Mouse (Mus musculus) midbrain, postnatal 0 days (tissue): ENCODE results near the gene Kansl3. TPM values are rescaled to one million over a fixed set of nuclear protein-coding genes. Genes with fewer than 3 reads are reported as not detected.

Source experiments
- ATAC-seq: fragments of 200-750 bp; cut with Nextera tagmentation; 2 replicates; pipeline ENCODE4 v1.8.0; 2017; ENCODE audit warnings: moderate number of reproducible peaks, mild to moderate bottlenecking, moderate TSS enrichment, moderate library complexity; ENCODE audit not compliant: low FRiP score
- DNase-seq: peaks from one replicate; pipeline ENCODE4 v3.0.0-alpha.2; 2015; ENCODE audit warnings: low spot score
- H3K27ac ChIP-seq: fragments of 300-500 bp; sonication (generic); 2 replicates; pipeline ENCODE4 v1.5.1; 2014; ENCODE audit warnings: low read depth, mild to moderate bottlenecking, low read length, mixed read lengths
- H3K27me3 ChIP-seq: fragments of 300-500 bp; sonication (generic); 2 replicates; pipeline ENCODE4 v1.6.1; 2014; ENCODE audit warnings: low read length, control low read depth, mixed read lengths; ENCODE audit not compliant: insufficient read depth
- H3K36me3 ChIP-seq: fragments of 300-500 bp; sonication (generic); 2 replicates; pipeline ENCODE4 v1.6.1; 2014; ENCODE audit warnings: low read length, control low read depth, mixed read lengths; ENCODE audit not compliant: insufficient read depth
- H3K4me1 ChIP-seq: fragments of 300-500 bp; sonication (generic); 2 replicates; pipeline ENCODE4 v1.6.1; 2014; ENCODE audit warnings: mild to moderate bottlenecking, control low read depth, antibody characterized with exemption, low read length, mixed read lengths; ENCODE audit not compliant: insufficient read depth
- H3K4me2 ChIP-seq: fragments of 300-500 bp; sonication (generic); 2 replicates; pipeline ENCODE4 v1.6.1; 2014; ENCODE audit warnings: low read depth, mild to moderate bottlenecking, low read length, mixed read lengths; ENCODE audit not compliant: poor library complexity, severe bottlenecking
- H3K4me3 ChIP-seq: fragments of 300-500 bp; sonication (generic); 2 replicates; pipeline ENCODE4 v1.5.1; 2014; ENCODE audit warnings: low read depth, mild to moderate bottlenecking, low read length, moderate library complexity
- H3K9ac ChIP-seq: fragments of 300-500 bp; sonication (generic); replicated peaks from 2 replicates; pipeline ENCODE4 v1.6.1; 2014; ENCODE audit warnings: mild to moderate bottlenecking, low read length, moderate library complexity, mixed read lengths; ENCODE audit not compliant: poor library complexity, severe bottlenecking
- H3K9me3 ChIP-seq: fragments of 300-500 bp; sonication (generic); 2 replicates; pipeline ENCODE4 v1.6.1; 2016; ENCODE audit warnings: low read length, control low read depth
- CTCF ChIP-seq: IDR thresholded peaks from 2 replicates; pipeline ENCODE4 v1.5.1; 2016; ENCODE audit warnings: antibody characterized with exemption, mild to moderate bottlenecking
- WGBS: fragments of 180-500 bp; shearing (Covaris S2); extraction: QIAGEN DNeasy Blood & Tissue Kit; methylation state at CpG from one replicate; pipeline ENCODE4 v1.1.7; 2014; 5-methylcytosine and 5-hydroxymethylcytosine counted together
- microRNA-seq: library from miRNA; unstranded; fragments of <30 nt; microRNA quantifications from one replicate; pipeline ENCODE4, GENCODE M21; 2016; ENCODE audit warnings: borderline number of aligned reads
- polyA plus RNA-seq: library from polyadenylated mRNA; unstranded; fragments of >200 nt; fragmentation: Nextera tagmentation; extraction: Ambion mirVana; gene quantifications from 2 replicates; pipeline ENCODE4 v1.2.1, GENCODE M21; 2015
- total RNA-seq: library from RNA; depleted of rRNA; stranded (reverse); fragments of >200 nt; gene quantifications from 2 replicates; pipeline ENCODE4 v1.2.3, GENCODE M21; 2014; rRNA removed

Gene Kansl3
- total and polyA plus RNA-seq, 2 experiments from 2014 or later = 35.6 to 67.5 TPM

- Histone ChIP-seq H3K27ac (no peak overlapping the region), H3K4me3 (no peak overlapping the region), H3K36me3 (no peaks in the 10 kb centered on the region), H3K9me3 (no peaks in the 10 kb centered on the region), H3K4me2 (no peak overlapping the region), H3K27me3 (no peaks in the 10 kb centered on the region), H3K9ac (no peak overlapping the region), H3K4me1 (no peaks in the 10 kb centered on the region)
- ATAC-seq (no peak), DNase-seq (no peak)
- TF ChIP-seq CTCF = no peak
- 88% methylated on average over 8 of the region's 8 CpGs for WGBS
These were observed 75.5 kb downstream of the Kansl3 start for GRCm38 (mm10) chr1:36293470-36293869.

Small RNA genes lying within 50 kb of the gene (microRNA-seq; reads per million reads assigned to microRNA genes)
- gene Mir6898 = not detected

Other genes starting within 250 kb of the Kansl3 start
- 48.3 and 50.6 TPM in 2 replicates for gene Uggt1, start 124.5 kb downstream of the Kansl3 start, total RNA-seq
- gene Uggt1, start 124.5 kb downstream of the Kansl3 start, polyA plus RNA-seq = 22.1 and 23.8 TPM in 2 replicates
- gene Neurl3, start 94.5 kb downstream of the Kansl3 start, total RNA-seq = 0.66 and 1.0 TPM in 2 replicates
- gene Neurl3, start 94.5 kb downstream of the Kansl3 start, polyA plus RNA-seq = 2.3 and 2.4 TPM in 2 replicates
- gene Arid5a, start 61.4 kb downstream of the Kansl3 start, total RNA-seq = 3.9 and 5.4 TPM in 2 replicates
- 3.1 and 3.4 TPM in 2 replicates for gene Arid5a, start 61.4 kb downstream of the Kansl3 start, polyA plus RNA-seq
- gene Fer1l5, start 3.1 kb upstream of the Kansl3 start, total RNA-seq = not detected in 2 replicates
- 1.0 and 1.3 TPM in 2 replicates for gene Fer1l5, start 3.1 kb upstream of the Kansl3 start, polyA plus RNA-seq
- 25.9 and 26.4 TPM in 2 replicates for gene Lman2l, start 76.1 kb upstream of the Kansl3 start, total RNA-seq
- 40.0 and 40.7 TPM in 2 replicates for gene Lman2l, start 76.1 kb upstream of the Kansl3 start, polyA plus RNA-seq
- gene Cnnm4, start 102.4 kb upstream of the Kansl3 start, total RNA-seq = 15.6 and 16.8 TPM in 2 replicates
- gene Cnnm4, start 102.4 kb upstream of the Kansl3 start, polyA plus RNA-seq = 10.6 and 11.0 TPM in 2 replicates
- gene Cnnm3, start 142.7 kb upstream of the Kansl3 start, total RNA-seq = 32.9 and 40.8 TPM in 2 replicates
- gene Cnnm3, start 142.7 kb upstream of the Kansl3 start, polyA plus RNA-seq = 4.3 and 5.2 TPM in 2 replicates
- 9.8 and 11.6 TPM in 2 replicates for gene Ankrd23, start 167.7 kb upstream of the Kansl3 start, total RNA-seq
- 12.8 and 14.8 TPM in 2 replicates for gene Ankrd23, start 167.7 kb upstream of the Kansl3 start, polyA plus RNA-seq
- gene Gm42417, start 170.2 kb upstream of the Kansl3 start, total RNA-seq = not detected in 2 replicates
- gene Gm42417, start 170.2 kb upstream of the Kansl3 start, polyA plus RNA-seq = 0.42 and 0.65 TPM in 2 replicates
- gene Ankrd39, start 178.3 kb upstream of the Kansl3 start, total RNA-seq = 27.9 and 30.4 TPM in 2 replicates
- gene Ankrd39, start 178.3 kb upstream of the Kansl3 start, polyA plus RNA-seq = 34.3 and 40.9 TPM in 2 replicates
- gene Sema4c, start 189.2 kb upstream of the Kansl3 start, total RNA-seq = 30.0 and 32.7 TPM in 2 replicates
- gene Sema4c, start 189.2 kb upstream of the Kansl3 start, polyA plus RNA-seq = 14.7 and 18.0 TPM in 2 replicates